ENCODE assay signal across 13 mouse cellular contexts in the genomic region with DNA sequence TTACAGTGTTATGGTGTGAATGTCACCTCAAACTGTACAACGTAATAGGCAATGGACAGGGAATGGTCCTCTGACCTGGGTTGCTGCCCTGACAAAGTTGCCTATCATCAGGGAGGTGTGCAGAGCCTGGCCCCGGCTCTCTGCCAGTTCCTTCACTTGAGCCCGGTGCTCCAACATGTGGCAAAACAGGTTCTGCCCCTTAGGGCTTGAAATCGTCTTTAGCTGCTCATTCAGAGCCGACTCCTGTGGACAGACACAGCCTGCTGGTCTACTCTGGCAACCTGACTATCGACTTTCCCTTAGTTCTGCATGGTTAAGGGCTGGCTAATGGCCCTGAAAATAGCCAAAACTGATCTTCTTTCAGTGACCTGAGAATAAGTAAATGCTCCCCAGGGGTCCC. TPM values are rescaled to one million over a fixed set of nuclear protein-coding genes. Genes with fewer than 3 reads are reported as not detected.
DNase-seq lines count a peak whose midpoint lies in the region; ATAC-seq and TF ChIP-seq lines count a peak whose summit lies in the region.
"Had no signal": no experiment of that assay in that cellular context is flagged by ENCODE, and none has a peak within 500 bp of the region (broad histone marks: within the 10 kb centered on the region; RNA-seq: fewer than 3 reads in every experiment).

No protein-coding gene starts in this region.

- no peak overlapping the region for H3K4me3 ChIP-seq in lung, adult 2 months (replicated peaks; ENCODE audit: extremely low read depth, low read depth, low read length)
- no peak overlapping the region for H3K4me3 ChIP-seq in stomach, embryonic 15.5 days (replicated peaks)
- H3K4me3 ChIP-seq in hindbrain, embryonic 11.5 days (ENCODE audit: low read depth, low read length): no peak overlapping the region
- H3K4me3 ChIP-seq: erythroblast, embryonic 14.5 days; hindbrain, embryonic 10.5 days had no signal

- H3K9me3 ChIP-seq in stomach, embryonic 15.5 days: no peaks in the 10 kb centered on the region
- no peaks in the 10 kb centered on the region for H3K9me3 ChIP-seq in hindbrain, embryonic 11.5 days (ENCODE audit: control insufficient read depth, low read length)
- H3K9me3 ChIP-seq: hindbrain, embryonic 10.5 days had no signal

- no peak overlapping the region for H3K4me2 ChIP-seq in stomach, embryonic 15.5 days
- H3K4me2 ChIP-seq in hindbrain, embryonic 11.5 days (replicated peaks; ENCODE audit: low read depth, low read length): no peak overlapping the region

- H3K27me3 ChIP-seq in stomach, embryonic 15.5 days (replicated peaks): no peaks in the 10 kb centered on the region
- no peaks in the 10 kb centered on the region for H3K27me3 ChIP-seq in hindbrain, embryonic 11.5 days (ENCODE audit: control insufficient read depth, insufficient read depth, low read length)

- H3K4me1 ChIP-seq in lung, adult 2 months (ENCODE audit: control insufficient read depth, insufficient read depth, low read length): no peaks in the 10 kb centered on the region
- H3K4me1 ChIP-seq in stomach, embryonic 15.5 days: 0 out of 2 replicates have a peak, but pooled peaks cover 4% of the 10 kb centered on the region
- H3K4me1 ChIP-seq in hindbrain, embryonic 11.5 days (replicated peaks; ENCODE audit: control insufficient read depth, insufficient read depth, low read length): no peaks in the 10 kb centered on the region

- DNase-seq in embryo, embryonic 10.5 days (ENCODE audit: low spot score): peak; percentile 8
- DNase-seq in embryo, embryonic 9.5 days (ENCODE audit: extremely low spot score): no peak
- DNase-seq in kidney, adult 18-20 months: peak; percentile 39
- DNase-seq in lung, adult 2 months: peak; percentile 69
- DNase-seq in ovary, adult 18-20 months (ENCODE audit: low spot score): no peak
- no peak for DNase-seq in MN1 (ENCODE audit: low spot score)
- DNase-seq in hindbrain, embryonic 11.5 days (ENCODE audit: low spot score): no peak
- DNase-seq: cerebellum, adult 11-12 months; gastrocnemius, postnatal 10 days; right cerebral cortex, postnatal 25 days had no signal

- ATAC-seq in stomach, embryonic 15.5 days (ENCODE audit: insufficient read depth, low FRiP score, low read depth): no peak; the same call in 1 of the 2 replicates
- ATAC-seq in hindbrain, embryonic 11.5 days (ENCODE audit: low FRiP score): no peak

- no peak for TF ChIP-seq CTCF in lung, adult 2 months (IDR thresholded peaks at IDR 0.05; ENCODE audit: insufficient read depth, low read length)

- H3K36me3 ChIP-seq in stomach, embryonic 15.5 days: no peaks in the 10 kb centered on the region
- H3K36me3 ChIP-seq in hindbrain, embryonic 11.5 days (ENCODE audit: control insufficient read depth, insufficient read depth, low read length): no peaks in the 10 kb centered on the region
- H3K36me3 ChIP-seq: hindbrain, embryonic 10.5 days had no signal

- 55% methylated on average over 6 of the region's 6 CpGs for WGBS in lung, adult 2 months
- 51% methylated on average over 6 of the region's 6 CpGs for WGBS in stomach, embryonic 15.5 days
- 68% methylated on average over 6 of the region's 6 CpGs for WGBS in hindbrain, embryonic 11.5 days

- no peak overlapping the region for H3K9ac ChIP-seq in stomach, embryonic 15.5 days
- no peak overlapping the region for H3K9ac ChIP-seq in hindbrain, embryonic 11.5 days (ENCODE audit: low read depth, low read length)

- TF ChIP-seq POLR2A in lung, adult 2 months (IDR thresholded peaks at IDR 0.05; ENCODE audit: borderline replicate concordance, extremely low read depth, low read depth, low read length): no peak

- peak overlapping the region; percentile 21; the same call in 1 of the 2 replicates for H3K27ac ChIP-seq in stomach, embryonic 15.5 days
- no peak overlapping the region for H3K27ac ChIP-seq in hindbrain, embryonic 11.5 days (ENCODE audit: low read depth, low read length)
- H3K27ac ChIP-seq: hindbrain, embryonic 10.5 days had no signal

RNA-seq across cellular contexts. Expression of a gene that starts 27.0 kb away (rescaled TPM):
- 4.3 and 20.6 TPM in 2 replicates for polyA plus RNA-seq in lung, adult 2 months (2012; rRNA removed)
- 1.2 and 1.5 TPM in 2 replicates for polyA plus RNA-seq in stomach, embryonic 15.5 days (2015; fragmentation: Nextera tagmentation; extraction: Ambion mirVana)
- 1.6 and 2.5 TPM in 2 replicates for polyA plus RNA-seq in hindbrain, embryonic 11.5 days (2014; fragmentation: Nextera tagmentation; extraction: Ambion mirVana)

RNA-seq across cellular contexts. Expression of a gene that starts 32.9 kb away (rescaled TPM):
- polyA plus RNA-seq in lung, adult 2 months (2012; rRNA removed): 0.30 and 3.8 TPM in 2 replicates
- polyA plus RNA-seq in stomach, embryonic 15.5 days (2015; fragmentation: Nextera tagmentation; extraction: Ambion mirVana): 2.2 and 3.4 TPM in 2 replicates
- polyA plus RNA-seq in hindbrain, embryonic 11.5 days (2014; fragmentation: Nextera tagmentation; extraction: Ambion mirVana): 3.1 and 5.3 TPM in 2 replicates

RNA-seq across cellular contexts. Expression of a gene that starts 32.9 kb away (rescaled TPM):
- polyA plus RNA-seq in lung, adult 2 months (2012; rRNA removed): 5.1 and 10.6 TPM in 2 replicates
- polyA plus RNA-seq in stomach, embryonic 15.5 days (2015; fragmentation: Nextera tagmentation; extraction: Ambion mirVana): 15.0 and 17.2 TPM in 2 replicates
- polyA plus RNA-seq in hindbrain, embryonic 11.5 days (2014; fragmentation: Nextera tagmentation; extraction: Ambion mirVana): 22.2 and 25.4 TPM in 2 replicates

Comparison
In these comparisons a context has a peak if more than half of its experiments do, and no peak if none do; other contexts are left out.
1. DNase-seq: peak in embryo, embryonic 10.5 days (single experiment), kidney, adult 18-20 months (single experiment) and lung, adult 2 months (single experiment); none in embryo, embryonic 9.5 days (single experiment), ovary, adult 18-20 months (single experiment), MN1 (single experiment) and hindbrain, embryonic 11.5 days (single experiment).